Comparison of ENCODE assay signal across 8 mouse cellular contexts in the genomic region with DNA sequence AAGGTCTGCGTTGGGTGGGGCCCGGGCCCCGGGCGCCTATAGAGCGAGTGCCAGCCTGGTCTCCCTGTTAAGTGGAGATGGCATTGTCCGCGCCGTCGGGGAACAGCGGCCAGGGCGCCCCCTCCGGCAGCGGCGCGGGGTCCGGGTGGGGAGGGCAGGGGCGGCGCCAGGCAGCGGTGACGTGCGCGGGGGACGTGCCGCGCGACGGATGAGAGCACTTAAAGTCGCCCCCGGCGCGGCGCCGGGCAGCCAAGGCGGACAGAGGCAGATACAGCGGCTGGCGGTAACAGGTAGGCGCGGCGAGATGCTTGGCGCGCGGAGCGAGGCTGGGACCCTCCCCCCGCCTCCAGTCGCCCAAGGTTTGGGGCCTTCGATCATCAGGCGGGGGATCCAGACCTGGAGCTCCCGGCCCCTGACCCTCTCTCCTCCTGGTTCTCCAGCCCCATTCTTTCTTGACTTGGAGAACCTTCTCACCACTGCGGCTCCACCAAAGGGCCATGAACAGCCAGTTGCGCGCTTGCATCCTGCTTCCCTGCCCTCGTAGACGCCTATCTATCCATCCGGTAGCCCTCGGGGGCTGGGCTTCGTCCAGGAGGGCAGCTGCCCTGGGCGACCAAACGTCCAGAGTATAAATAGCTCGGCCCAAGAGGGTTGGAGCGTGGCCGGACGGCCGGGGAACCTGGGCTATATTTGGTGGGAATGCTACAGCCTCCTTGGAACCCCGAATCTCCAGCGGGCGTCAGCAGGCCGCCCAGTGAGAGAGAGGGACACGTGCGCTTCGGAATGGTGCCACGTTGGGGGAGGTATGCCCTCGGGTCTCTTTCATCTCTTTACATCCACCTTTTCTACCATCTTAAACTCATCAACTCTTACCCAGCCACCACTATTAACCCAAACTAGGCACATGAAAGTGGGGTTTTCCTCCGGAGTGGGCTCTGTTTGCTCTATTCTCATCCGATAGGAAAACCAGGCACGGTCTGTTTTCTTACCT. TPM values are rescaled to one million over a fixed set of nuclear protein-coding genes. Genes with fewer than 3 reads are reported as not detected.
DNase-seq lines count a peak whose midpoint lies in the region; ATAC-seq and TF ChIP-seq lines count a peak whose summit lies in the region.

No protein-coding gene starts in this region.

- DNase-seq in urinary bladder, postnatal 14 days (ENCODE audit: low spot score) = peak; percentile 54
- no peak for DNase-seq in urinary bladder, postnatal 10 days (ENCODE audit: low spot score)
- peak; percentile 74 for DNase-seq in forebrain, embryonic 10.5 days (ENCODE audit: extremely low spot score, low spot score)
- DNase-seq in hindbrain, embryonic 10.5 days (ENCODE audit: low spot score) = peak; percentile 70
- DNase-seq in liver, embryonic 14.5 days (ENCODE audit: low read depth in 3 of 3, low spot score in 3 of 3) = peak in 1 of 3 experiments; percentile 57
- DNase-seq in neural tube, embryonic 11.5 days (ENCODE audit: low spot score) = peak; percentile 79
- DNase-seq in right cerebral cortex, adult 2 months (ENCODE audit: low spot score in 2 of 2) = no peak
- DNase-seq in cerebellum, adult 9-11 months = no peak

- ATAC-seq in liver, embryonic 14.5 days (ENCODE audit: insufficient read depth) = 0 out of 2 replicates have a peak, but pooled peaks have one; percentile 6
- no peak for ATAC-seq in neural tube, embryonic 11.5 days (ENCODE audit: insufficient read depth, low FRiP score, low TSS enrichment)

- H3K9ac ChIP-seq in liver, embryonic 14.5 days (replicated peaks) = peak overlapping the region; percentile 83
- peak overlapping the region; percentile 59 for H3K9ac ChIP-seq in neural tube, embryonic 11.5 days (ENCODE audit: low read length)

- TF ChIP-seq CTCF in liver, embryonic 14.5 days (IDR thresholded peaks at IDR 0.05; ENCODE audit: low read depth) = peak; percentile 21; the same call in 1 of the 2 replicates

- H3K36me3 ChIP-seq in forebrain, embryonic 10.5 days (replicated peaks) = peaks cover 25% of the 10 kb centered on the region
- H3K36me3 ChIP-seq in hindbrain, embryonic 10.5 days = peaks cover 21% of the 10 kb centered on the region
- H3K36me3 ChIP-seq in liver, embryonic 14.5 days (replicated peaks; ENCODE audit: control insufficient read depth, insufficient read depth, low read depth) = no peaks in the 10 kb centered on the region
- no peaks in the 10 kb centered on the region for H3K36me3 ChIP-seq in neural tube, embryonic 11.5 days (ENCODE audit: control insufficient read depth, insufficient read depth, low read length)

- peak overlapping the region; percentile 83 for H3K4me2 ChIP-seq in liver, embryonic 14.5 days (ENCODE audit: low read depth)
- H3K4me2 ChIP-seq in neural tube, embryonic 11.5 days (ENCODE audit: low read depth) = peak overlapping the region; percentile 77

- WGBS in forebrain, embryonic 10.5 days = under 1% methylated on average over 75 of the region's 75 CpGs
- under 1% methylated on average over 75 of the region's 75 CpGs for WGBS in hindbrain, embryonic 10.5 days
- WGBS in liver, embryonic 14.5 days (ENCODE audit: insufficient replicate concordance) = 3% methylated on average over 69 of the region's 75 CpGs
- under 1% methylated on average over 55 of the region's 75 CpGs for WGBS in neural tube, embryonic 11.5 days

- H3K9me3 ChIP-seq in forebrain, embryonic 10.5 days = no peaks in the 10 kb centered on the region
- H3K9me3 ChIP-seq in hindbrain, embryonic 10.5 days = no peaks in the 10 kb centered on the region
- H3K9me3 ChIP-seq in liver, embryonic 14.5 days (ENCODE audit: control insufficient read depth, low read length) = no peaks in the 10 kb centered on the region
- no peaks in the 10 kb centered on the region for H3K9me3 ChIP-seq in neural tube, embryonic 11.5 days (ENCODE audit: control insufficient read depth, low read length)

- peak overlapping the region; percentile 94 for H3K27ac ChIP-seq in forebrain, embryonic 10.5 days
- H3K27ac ChIP-seq in hindbrain, embryonic 10.5 days = peak overlapping the region; percentile 93
- H3K27ac ChIP-seq in liver, embryonic 14.5 days = peak overlapping the region; percentile 82
- no peak overlapping the region for H3K27ac ChIP-seq in neural tube, embryonic 11.5 days (ENCODE audit: low read depth, low read length)

- H3K4me1 ChIP-seq in forebrain, embryonic 10.5 days = peaks cover 63% of the 10 kb centered on the region
- peaks cover 60% of the 10 kb centered on the region for H3K4me1 ChIP-seq in hindbrain, embryonic 10.5 days (replicated peaks)
- peaks cover 31 to 39% of the 10 kb centered on the region in 2 experiments for H3K4me1 ChIP-seq in liver, embryonic 14.5 days (replicated peaks; ENCODE audit: control insufficient read depth in 2 of 2, insufficient read depth in 2 of 2, low read length in 1 of 2)
- H3K4me1 ChIP-seq in neural tube, embryonic 11.5 days (ENCODE audit: control insufficient read depth, insufficient read depth, low read length) = peaks cover 22% of the 10 kb centered on the region; the same call in 1 of the 2 replicates

- H3K27me3 ChIP-seq in forebrain, embryonic 10.5 days (ENCODE audit: poor library complexity, severe bottlenecking) = peaks cover 22% of the 10 kb centered on the region
- H3K27me3 ChIP-seq in hindbrain, embryonic 10.5 days (ENCODE audit: insufficient read depth, poor library complexity, severe bottlenecking) = 0 out of 2 replicates have a peak, but pooled peaks cover 3% of the 10 kb centered on the region
- no peaks in the 10 kb centered on the region; the same call in none of the 2 replicates for H3K27me3 ChIP-seq in liver, embryonic 14.5 days (ENCODE audit: control insufficient read depth, insufficient read depth, low read length)
- no peaks in the 10 kb centered on the region for H3K27me3 ChIP-seq in neural tube, embryonic 11.5 days (ENCODE audit: control insufficient read depth, insufficient read depth, low read length)

- no peak for TF ChIP-seq EP300 in liver, embryonic 14.5 days (IDR thresholded peaks at IDR 0.05; ENCODE audit: low read depth)

- H3K4me3 ChIP-seq in forebrain, embryonic 10.5 days = peak overlapping the region; percentile 74
- peak overlapping the region; percentile 73 for H3K4me3 ChIP-seq in hindbrain, embryonic 10.5 days
- peak overlapping the region; percentile 60 to 67 for H3K4me3 ChIP-seq in liver, embryonic 14.5 days (ENCODE audit: insufficient read depth in 1 of 2, low read depth in 2 of 2, low read length in 2 of 2)
- peak overlapping the region; percentile 48 for H3K4me3 ChIP-seq in neural tube, embryonic 11.5 days (ENCODE audit: low read depth, low read length)

RNA-seq across cellular contexts. Expression of a gene that starts 0.9 kb away (rescaled TPM):
- polyA plus RNA-seq in forebrain, embryonic 10.5 days (2016; fragmentation: Nextera tagmentation; extraction: Ambion mirVana) = 147 and 194 TPM in 2 replicates
- polyA plus RNA-seq in hindbrain, embryonic 10.5 days (2016; fragmentation: Nextera tagmentation; extraction: Ambion mirVana) = 111 and 204 TPM in 2 replicates
- 23.5 and 25.0 TPM in 2 replicates for polyA plus RNA-seq in liver, embryonic 14.5 days (2012; rRNA removed)
- 25.8 and 31.6 TPM in 2 replicates for polyA plus RNA-seq in liver, embryonic 14.5 days (2014; fragmentation: Nextera tagmentation; extraction: Ambion mirVana)
- polyA plus RNA-seq in neural tube, embryonic 11.5 days (2014; fragmentation: Nextera tagmentation; extraction: Ambion mirVana) = 37.1 and 39.4 TPM in 2 replicates

RNA-seq across cellular contexts. Expression of a gene that starts 16.5 kb away (rescaled TPM):
- polyA plus RNA-seq in forebrain, embryonic 10.5 days (2016; fragmentation: Nextera tagmentation; extraction: Ambion mirVana) = 7.9 and 8.6 TPM in 2 replicates
- 6.1 and 6.4 TPM in 2 replicates for polyA plus RNA-seq in hindbrain, embryonic 10.5 days (2016; fragmentation: Nextera tagmentation; extraction: Ambion mirVana)
- 1.2 and 1.4 TPM in 2 replicates for polyA plus RNA-seq in liver, embryonic 14.5 days (2012; rRNA removed)
- 1.3 and 1.4 TPM in 2 replicates for polyA plus RNA-seq in liver, embryonic 14.5 days (2014; fragmentation: Nextera tagmentation; extraction: Ambion mirVana)
- polyA plus RNA-seq in neural tube, embryonic 11.5 days (2014; fragmentation: Nextera tagmentation; extraction: Ambion mirVana) = 4.6 and 5.8 TPM in 2 replicates

RNA-seq across cellular contexts. Expression of a gene that starts 42.0 kb away (rescaled TPM):
- 120 and 123 TPM in 2 replicates for polyA plus RNA-seq in forebrain, embryonic 10.5 days (2016; fragmentation: Nextera tagmentation; extraction: Ambion mirVana)
- 124 and 134 TPM in 2 replicates for polyA plus RNA-seq in hindbrain, embryonic 10.5 days (2016; fragmentation: Nextera tagmentation; extraction: Ambion mirVana)
- 22.5 and 27.0 TPM in 2 replicates for polyA plus RNA-seq in liver, embryonic 14.5 days (2012; rRNA removed)
- 17.1 and 19.6 TPM in 2 replicates for polyA plus RNA-seq in liver, embryonic 14.5 days (2014; fragmentation: Nextera tagmentation; extraction: Ambion mirVana)
- polyA plus RNA-seq in neural tube, embryonic 11.5 days (2014; fragmentation: Nextera tagmentation; extraction: Ambion mirVana) = 81.6 and 84.6 TPM in 2 replicates

Comparison
In these comparisons a context has a peak if more than half of its experiments do, and no peak if none do; other contexts are left out.
1. DNase-seq: peak in urinary bladder, postnatal 14 days (single experiment), forebrain, embryonic 10.5 days (single experiment), hindbrain, embryonic 10.5 days (single experiment) and neural tube, embryonic 11.5 days (single experiment); none in urinary bladder, postnatal 10 days (single experiment), right cerebral cortex, adult 2 months (0 of 2) and cerebellum, adult 9-11 months (single experiment).
2. Peak in every context shown above with its lines, with median percentiles within 50 percentile points of each other: H3K4me3 ChIP-seq.